Mouse (Mus musculus) CH12.LX (cell line): Measurements from ENCODE around the gene Hdlbp.

ENCODE experiments used
- CTCF ChIP-seq, 2 experiments: IDR thresholded peaks in 1 of 2; conservative IDR thresholded peaks in 1 of 2; 2 replicates each; pipeline ENCODE4 v1.5.1; 2011 to 2012; ENCODE audit warnings: low read depth in 2 of 2, low read length in 2 of 2, improper control_type of control experiment in 1 of 2, inconsistent platforms in 1 of 2, mild to moderate bottlenecking in 1 of 2, moderate library complexity in 1 of 2
- GABPA ChIP-seq: IDR thresholded peaks from 2 replicates; pipeline ENCODE4 v1.6.1; 2012; ENCODE audit warnings: low read depth, low read length, improper control_type of control experiment, inconsistent platforms; ENCODE audit not compliant: insufficient replicate concordance
- MEF2A ChIP-seq: IDR thresholded peaks from 2 replicates; pipeline ENCODE4 v1.6.1; 2014; ENCODE audit warnings: low read depth, mild to moderate bottlenecking, inconsistent platforms, low read length, improper control_type of control experiment, borderline replicate concordance
- POLR2A ChIP-seq: IDR thresholded peaks from 2 replicates; pipeline ENCODE4 v1.6.1; 2011; ENCODE audit warnings: low read depth, mild to moderate bottlenecking, improper control_type of control experiment, low read length
- USF1 ChIP-seq: IDR thresholded peaks from 2 replicates; pipeline ENCODE4 v1.6.1; 2014; ENCODE audit warnings: low read depth, mild to moderate bottlenecking, inconsistent platforms, low read length, improper control_type of control experiment

DNA sequence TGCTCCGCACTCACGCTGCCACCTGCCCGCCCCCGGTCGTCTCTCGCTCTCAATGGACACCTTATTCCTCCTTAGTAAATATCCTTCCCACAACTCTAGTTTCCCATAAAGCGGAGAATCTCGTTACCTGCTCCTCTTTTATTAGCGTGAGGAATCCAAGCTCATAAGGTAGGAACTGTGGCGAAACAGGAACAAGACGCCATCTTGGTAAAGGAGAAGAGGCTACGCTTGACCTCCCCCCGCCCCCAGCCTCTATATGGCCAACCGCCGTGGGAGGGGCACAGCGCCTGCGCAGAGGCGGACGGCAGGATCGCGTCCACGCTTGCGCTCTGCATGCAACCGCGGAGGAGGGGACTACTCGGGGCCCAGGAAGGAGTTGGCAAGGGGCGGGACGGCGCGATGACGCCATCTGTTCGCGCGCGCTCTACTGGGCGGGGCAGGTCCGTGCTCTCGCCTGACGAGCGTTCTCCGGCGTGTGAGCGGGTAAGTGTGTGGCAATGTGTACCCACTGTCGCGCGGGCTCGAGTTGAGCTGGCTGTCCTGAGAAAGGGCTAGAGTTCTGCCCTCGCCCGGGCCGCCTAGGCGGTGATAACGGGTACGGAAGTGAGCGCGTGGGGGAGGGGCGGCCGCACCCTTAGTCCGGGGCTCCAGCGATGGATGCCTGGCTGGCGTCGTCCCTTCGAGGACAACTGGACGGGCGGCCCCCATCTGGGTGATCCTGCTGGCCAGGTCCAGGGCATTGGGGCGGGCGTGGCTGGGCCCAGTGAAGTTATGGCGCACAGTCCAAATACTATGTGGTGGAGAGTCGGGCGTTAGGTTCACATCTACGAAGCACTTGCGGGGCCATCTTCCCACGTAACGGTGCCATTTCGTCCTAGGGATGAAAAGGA is at the start of gene Hdlbp:
- TF ChIP-seq GABPA (no peak), USF1 (no peak), POLR2A (peak; percentile 82), MEF2A (no peak), CTCF (conservative IDR thresholded peaks at IDR 0.05 in 1 of 2, IDR thresholded peaks at IDR 0.05 in 1 of 2; ENCODE audit: low read depth in 2 of 2, low read length in 2 of 2) (no peak)
